In genomic region chr16:21211501-21211900, GRCm38 (mm10) we compare ENCODE assay signal across 8 mouse cellular contexts. TPM values are rescaled to one million over a fixed set of nuclear protein-coding genes. Genes with fewer than 3 reads are reported as not detected.
A peak's percentile ranks its signal among the peaks of the same experiment; 100 is the strongest.
DNase-seq lines count a peak whose midpoint lies in the region; ATAC-seq and TF ChIP-seq lines count a peak whose summit lies in the region.

No protein-coding gene starts in this region.

- peak overlapping the region; percentile 46 for H3ac ChIP-seq in C2C12 (ENCODE audit: control insufficient read depth, insufficient read length, low read depth)

- H3K9me3 ChIP-seq in hindbrain, embryonic 10.5 days, result no peaks in the 10 kb centered on the region
- H3K9me3 ChIP-seq in liver, embryonic 16.5 days (replicated peaks; ENCODE audit: control insufficient read depth, low read length), result no peaks in the 10 kb centered on the region

- TF ChIP-seq CTCF in gastrocnemius, adult 2 months (IDR thresholded peaks at IDR 0.05), result no peak
- no peak for TF ChIP-seq CTCF in C2C12 (IDR thresholded peaks at IDR 0.05; ENCODE audit: control insufficient read depth, insufficient read depth, insufficient read length)

- peak overlapping the region; percentile 48; the same call in 1 of the 2 replicates for H3K4me2 ChIP-seq in liver, embryonic 16.5 days (ENCODE audit: low read depth, low read length)

- H3K9ac ChIP-seq in liver, embryonic 16.5 days (ENCODE audit: low read depth, low read length), result no peak overlapping the region

- H3K36me3 ChIP-seq in C2C12 (ENCODE audit: control insufficient read depth, insufficient read depth), result peaks cover 4% of the 10 kb centered on the region
- peaks cover 28% of the 10 kb centered on the region for H3K36me3 ChIP-seq in hindbrain, embryonic 10.5 days
- no peaks in the 10 kb centered on the region for H3K36me3 ChIP-seq in liver, embryonic 16.5 days (ENCODE audit: control insufficient read depth, insufficient read depth)

- H3K4me3 ChIP-seq in gastrocnemius, adult 2 months, result peak overlapping the region; percentile 68
- H3K4me3 ChIP-seq in C2C12 (ENCODE audit: insufficient read depth, poor library complexity, severe bottlenecking), result no peak overlapping the region
- H3K4me3 ChIP-seq in hindbrain, embryonic 10.5 days, result peak overlapping the region; percentile 49
- no peak overlapping the region for H3K4me3 ChIP-seq in liver, embryonic 16.5 days (ENCODE audit: low read depth, low read length)

- ATAC-seq in liver, embryonic 16.5 days (ENCODE audit: low read depth), result no peak

- intact Hi-C loops in gastrocnemius, adult 2 months (cut with DNase I), result no loop called here
- intact Hi-C loops in gastrocnemius, postnatal 36 days (cut with DNase I), result no loop called here

- H3K27ac ChIP-seq in gastrocnemius, adult 2 months, result peak overlapping the region; percentile 83
- peak overlapping the region; percentile 87 for H3K27ac ChIP-seq in hindbrain, embryonic 10.5 days
- no peak overlapping the region for H3K27ac ChIP-seq in liver, embryonic 16.5 days (ENCODE audit: low read length)

- peaks cover 84% of the 10 kb centered on the region for H3K4me1 ChIP-seq in hindbrain, embryonic 10.5 days (replicated peaks)
- no peaks in the 10 kb centered on the region for H3K4me1 ChIP-seq in liver, embryonic 16.5 days (ENCODE audit: control insufficient read depth, low read depth, low read length)

- no peak for DNase-seq in gastrocnemius, adult 2 months
- DNase-seq in gastrocnemius, postnatal 36 days, result no peak
- no peak for DNase-seq in hindbrain, embryonic 10.5 days (ENCODE audit: low spot score)
- DNase-seq in frontal cortex, postnatal 36 days (ENCODE audit: low spot score in 2 of 2), result no peak
- DNase-seq in spleen, adult 18-20 months, result no peak
- DNase-seq in ovary, postnatal 14 days (ENCODE audit: low spot score), result no peak

- H3K27me3 ChIP-seq in C2C12 (ENCODE audit: control insufficient read depth, insufficient read depth, insufficient read length), result no peaks in the 10 kb centered on the region
- peaks cover 37% of the 10 kb centered on the region for H3K27me3 ChIP-seq in hindbrain, embryonic 10.5 days (ENCODE audit: insufficient read depth, poor library complexity, severe bottlenecking)
- H3K27me3 ChIP-seq in liver, embryonic 16.5 days (ENCODE audit: control insufficient read depth, insufficient read depth, low read depth, low read length), result peaks cover 49% of the 10 kb centered on the region

- no peaks in the 10 kb centered on the region for H3K79me3 ChIP-seq in C2C12 (ENCODE audit: low read depth)

- WGBS in hindbrain, embryonic 10.5 days, result 36% methylated on average over 4 of the region's 4 CpGs
- WGBS in liver, embryonic 16.5 days (ENCODE audit: insufficient replicate concordance), result 46% methylated on average over 4 of the region's 4 CpGs

- H3K79me2 ChIP-seq in C2C12 (ENCODE audit: control insufficient read depth, insufficient read depth), result peaks cover 8% of the 10 kb centered on the region

TF ChIP-seq in C2C12, 6 proteins besides CTCF, POLR2A, EP300 and RAD21:
- TF ChIP-seq MYOD1 (IDR thresholded peaks at IDR 0.05; ENCODE audit: control insufficient read depth, insufficient read length, low read depth) (no peak), CEBPB (IDR thresholded peaks at IDR 0.05; ENCODE audit: low read depth) (no peak), MAX (IDR thresholded peaks at IDR 0.05) (no peak), FOSL1 (IDR thresholded peaks at IDR 0.05; ENCODE audit: insufficient read depth, low read length, poor library complexity, severe bottlenecking) (no peak), MYOG (IDR thresholded peaks at IDR 0.05; ENCODE audit: control insufficient read depth, extremely low read depth, insufficient read length) (no peak), USF1 (IDR thresholded peaks at IDR 0.05; ENCODE audit: low read depth) (no peak)

RNA-seq across cellular contexts. Expression of gene Ephb3, which starts 6.9 kb away (rescaled TPM):
- total RNA-seq in gastrocnemius, adult 2 months (2021), result under 1 TPM; 0.59 to 0.84 TPM
- total RNA-seq in gastrocnemius, postnatal 36 days (2021), result 1 to 10 TPM in 1 of 2 experiments, under 1 TPM in 1; 0.84 to 1.4 TPM
- 5.0 TPM for polyA plus RNA-seq in C2C12 (2012; fragmentation: generic; extraction: Trizol)
- 16.1 and 17.7 TPM in 2 replicates for polyA plus RNA-seq in hindbrain, embryonic 10.5 days (2016; fragmentation: Nextera tagmentation; extraction: Ambion mirVana)
- 0.58 and 0.74 TPM in 2 replicates for polyA plus RNA-seq in liver, embryonic 16.5 days (2015; fragmentation: Nextera tagmentation; extraction: Ambion mirVana)

RNA-seq across cellular contexts. Expression of gene Teddm3, which starts 57.7 kb away (rescaled TPM):
- total RNA-seq in gastrocnemius, adult 2 months (2021), result not detected
- not detected for total RNA-seq in gastrocnemius, postnatal 36 days (2021)
- polyA plus RNA-seq in C2C12 (2012; fragmentation: generic; extraction: Trizol), result not detected
- not detected in 2 replicates for polyA plus RNA-seq in hindbrain, embryonic 10.5 days (2016; fragmentation: Nextera tagmentation; extraction: Ambion mirVana)
- not detected in 2 replicates for polyA plus RNA-seq in liver, embryonic 16.5 days (2015; fragmentation: Nextera tagmentation; extraction: Ambion mirVana)

Comparison
In these comparisons a context has a peak if more than half of its experiments do, and no peak if none do; other contexts are left out.
1. H3K4me3 ChIP-seq: peak in gastrocnemius, adult 2 months (single experiment) and hindbrain, embryonic 10.5 days (single experiment); none in C2C12 (single experiment) and liver, embryonic 16.5 days (single experiment).